Mouse (Mus musculus) forebrain, embryonic 10.5 days (tissue): ENCODE results near the gene Wdr24. TPM values are rescaled to one million over a fixed set of nuclear protein-coding genes. Genes with fewer than 3 reads are reported as not detected.
"Not testable (repeated sequence)": the region's sequence is repeated elsewhere in the genome, so short reads cannot be mapped to it uniquely, and the experiment has no call there.

ENCODE experiments used
- DNase-seq: peaks from one replicate; pipeline ENCODE4 v3.0.0-alpha.2; 2017; ENCODE audit warnings: low spot score; ENCODE audit errors: extremely low spot score
- H3K27ac ChIP-seq: fragments of 300-500 bp; sonication (generic); 2 replicates; pipeline ENCODE4 v1.5.1; 2016; ENCODE audit warnings: mild to moderate bottlenecking
- H3K27me3 ChIP-seq: fragments of 300-500 bp; sonication (generic); 2 replicates; pipeline ENCODE4 v1.6.1; 2016; ENCODE audit warnings: mild to moderate bottlenecking; ENCODE audit not compliant: poor library complexity, severe bottlenecking
- H3K36me3 ChIP-seq: fragments of 300-500 bp; sonication (generic); replicated peaks from 2 replicates; pipeline ENCODE4 v1.6.1; 2016; ENCODE audit warnings: mild to moderate bottlenecking, moderate library complexity
- H3K4me1 ChIP-seq: fragments of 300-500 bp; sonication (generic); 2 replicates; pipeline ENCODE4 v1.6.1; 2016
- H3K4me3 ChIP-seq: fragments of 300-500 bp; sonication (generic); 2 replicates; pipeline ENCODE4 v1.5.1; 2016; ENCODE audit warnings: mild to moderate bottlenecking, moderate library complexity
- H3K9me3 ChIP-seq: fragments of 300-500 bp; sonication (generic); 2 replicates; pipeline ENCODE4 v1.6.1; 2016; ENCODE audit warnings: mild to moderate bottlenecking, moderate library complexity
- WGBS: fragments of 180-500 bp; shearing (Covaris S2); methylation state at CpG from one replicate; pipeline ENCODE4 v1.1.7; 2016; 5-methylcytosine and 5-hydroxymethylcytosine counted together
- polyA plus RNA-seq: library from polyadenylated mRNA; unstranded; fragments of >200 nt; fragmentation: Nextera tagmentation; extraction: Ambion mirVana; gene quantifications from 2 replicates; pipeline ENCODE4 v1.2.1, GENCODE M21; 2016

The Wdr24 gene
- polyA plus RNA-seq, 1 experiment from 2014 or later, result 29.6 TPM

GRCm38 (mm10) chr17:25860832-25861703 is 37.6 kb downstream of the Wdr24 start, which contains the start of gene Wdr90:
Gene Wdr90 (minus strand): TSS chr17:25861501.
- H3K27me3 ChIP-seq, result no peaks in the 10 kb centered on the region
- DNase-seq, result peak; percentile 92
- H3K4me3 ChIP-seq, result peak within 1 kb of the TSS; percentile 84
- H3K9me3 ChIP-seq, result no peaks in the 10 kb centered on the region
- H3K36me3 ChIP-seq, result peaks cover 37% of the 10 kb centered on the region
- peak within 1 kb of the TSS; percentile 94 for H3K27ac ChIP-seq
- H3K4me1 ChIP-seq, result peaks cover 38% of the 10 kb centered on the region
- 3% methylated on average over 65 of the region's 65 CpGs for whole genome bisulfite sequencing

GRCm38 (mm10) chr17:25861704-25862612 is 38.5 kb downstream of the Wdr24 start:
- H3K27ac ChIP-seq, result peak overlapping the region; percentile 94
- peaks cover 46% of the 10 kb centered on the region for H3K4me1 ChIP-seq
- peak overlapping the region; percentile 84 for H3K4me3 ChIP-seq
- H3K36me3 ChIP-seq, result peaks cover 30% of the 10 kb centered on the region
- H3K27me3 ChIP-seq, result no peaks in the 10 kb centered on the region
- H3K9me3 ChIP-seq, result no peaks in the 10 kb centered on the region
- WGBS, result 11% methylated on average over 6 of the region's 6 CpGs
- no peak for DNase-seq

- DNase-seq, result no peak
- Histone ChIP-seq H3K4me1 (peaks cover 64% of the 10 kb centered on the region), H3K9me3 (no peaks in the 10 kb centered on the region), H3K27ac (no peak overlapping the region), H3K4me3 (no peak overlapping the region), H3K36me3 (peaks cover 15% of the 10 kb centered on the region), H3K27me3 (no peaks in the 10 kb centered on the region)
- 93% methylated on average over 6 of the region's 6 CpGs for WGBS
Observed at GRCm38 (mm10) chr17:25863681-25864080, 40.3 kb downstream of the Wdr24 start.

GRCm38 (mm10) chr17:25864311-25864710 is 40.9 kb downstream of the Wdr24 start:
- H3K27me3 ChIP-seq, result no peaks in the 10 kb centered on the region
- no peaks in the 10 kb centered on the region for H3K9me3 ChIP-seq
- no peak overlapping the region for H3K27ac ChIP-seq
- H3K4me1 ChIP-seq, result peaks cover 68% of the 10 kb centered on the region
- peaks cover 9% of the 10 kb centered on the region for H3K36me3 ChIP-seq
- WGBS, result 92% methylated on average over 14 of the region's 14 CpGs
- no peak for DNase-seq
- H3K4me3 ChIP-seq, result no peak overlapping the region

- WGBS, result 91% methylated on average over 11 of the region's 11 CpGs
- DNase-seq, result no peak
- peaks cover 62% of the 10 kb centered on the region for H3K4me1 ChIP-seq
Observed at GRCm38 (mm10) chr17:25865288-25865687, 41.9 kb downstream of the Wdr24 start.

GRCm38 (mm10) chr17:25866172-25866571 is 42.7 kb downstream of the Wdr24 start:
- Histone ChIP-seq H3K27me3 (no peaks in the 10 kb centered on the region), H3K4me3 (no peak overlapping the region), H3K27ac (no peak overlapping the region), H3K36me3 (peaks cover 5% of the 10 kb centered on the region; the same call in 1 of the 2 replicates), H3K4me1 (peaks cover 53% of the 10 kb centered on the region), H3K9me3 (no peaks in the 10 kb centered on the region)
- no peak for DNase-seq
- WGBS, result 91% methylated on average over 3 of the region's 3 CpGs

More at GRCm38 (mm10) chr17:25865288-25865687, 41.9 kb downstream of the Wdr24 start:
- H3K9me3 ChIP-seq, result no peaks in the 10 kb centered on the region
- H3K36me3 ChIP-seq, result peaks cover 5% of the 10 kb centered on the region; the same call in 1 of the 2 replicates
- peak overlapping the region; percentile 10 for H3K4me3 ChIP-seq
- no peaks in the 10 kb centered on the region for H3K27me3 ChIP-seq
- no peak overlapping the region for H3K27ac ChIP-seq

DNA sequence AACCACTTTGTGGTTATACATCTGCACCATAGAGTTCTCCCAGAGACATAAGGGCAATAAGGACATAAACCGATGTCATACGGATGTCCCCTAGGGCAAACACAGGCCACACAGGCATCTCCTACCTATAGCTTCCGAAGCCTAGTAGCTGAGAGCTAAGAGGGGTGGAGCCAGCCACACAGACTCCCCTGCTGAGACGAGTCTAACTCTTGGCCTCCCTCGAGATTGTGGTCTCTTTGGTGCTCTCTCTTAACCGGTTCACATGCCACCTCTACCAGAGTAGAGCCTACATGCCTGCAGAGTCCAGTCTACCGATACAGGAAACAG is 44.0 kb downstream of the Wdr24 start:
- Histone ChIP-seq H3K9me3 (no peaks in the 10 kb centered on the region), H3K27me3 (no peaks in the 10 kb centered on the region), H3K27ac (peak overlapping the region; percentile 82), H3K4me3 (peak overlapping the region; percentile 90), H3K36me3 (peaks cover 5% of the 10 kb centered on the region; the same call in 1 of the 2 replicates), H3K4me1 (peaks cover 41% of the 10 kb centered on the region)
- 17% methylated on average over 7 of the region's 7 CpGs for WGBS
- no peak for DNase-seq

GRCm38 (mm10) chr17:25867836-25868600 is 44.6 kb downstream of the Wdr24 start:
- no peaks in the 10 kb centered on the region for H3K9me3 ChIP-seq
- peak overlapping the region; percentile 90 for H3K4me3 ChIP-seq
- H3K27ac ChIP-seq, result peak overlapping the region; percentile 82
- peaks cover 5% of the 10 kb centered on the region; the same call in 1 of the 2 replicates for H3K36me3 ChIP-seq
- under 1% methylated on average over 42 of the region's 42 CpGs for WGBS
- no peaks in the 10 kb centered on the region for H3K27me3 ChIP-seq
- DNase-seq, result peak; percentile 58
- peaks cover 41% of the 10 kb centered on the region for H3K4me1 ChIP-seq

- peaks cover 5% of the 10 kb centered on the region; the same call in 1 of the 2 replicates for H3K36me3 ChIP-seq
- H3K27ac ChIP-seq, result peak within 1 kb of the TSS; percentile 82
- H3K27me3 ChIP-seq, result no peaks in the 10 kb centered on the region
- DNase-seq, result peak; percentile 79
- WGBS, result under 1% methylated on average over 24 of the region's 24 CpGs
- peaks cover 42% of the 10 kb centered on the region for H3K4me1 ChIP-seq
- H3K9me3 ChIP-seq, result no peaks in the 10 kb centered on the region
- peak within 1 kb of the TSS; percentile 90 for H3K4me3 ChIP-seq
Observed at GRCm38 (mm10) chr17:25868601-25869191, 45.3 kb downstream of the Wdr24 start, which contains the start of gene Mcrip2. Gene Mcrip2 (minus strand): TSS chr17:25868764.

GRCm38 (mm10) chr17:25869498-25869897 is 46.1 kb downstream of the Wdr24 start:
- no peak for DNase-seq
- Histone ChIP-seq H3K27me3 (no peaks in the 10 kb centered on the region), H3K27ac (no peak overlapping the region), H3K9me3 (no peaks in the 10 kb centered on the region), H3K4me1 (peaks cover 50% of the 10 kb centered on the region), H3K36me3 (no peaks in the 10 kb centered on the region; the same call in 1 of the 2 replicates), H3K4me3 (no peak overlapping the region)
- WGBS, result 84% methylated on average over 8 of the region's 8 CpGs

GRCm38 (mm10) chr17:25869954-25870353 is 46.5 kb downstream of the Wdr24 start:
- Histone ChIP-seq H3K4me1 (peaks cover 52% of the 10 kb centered on the region), H3K9me3 (no peaks in the 10 kb centered on the region), H3K27me3 (no peaks in the 10 kb centered on the region), H3K36me3 (no peaks in the 10 kb centered on the region; the same call in 1 of the 2 replicates), H3K4me3 (no peak overlapping the region), H3K27ac (no peak overlapping the region)
- DNase-seq, result no peak
- 90% methylated on average over 2 of the region's 2 CpGs for whole genome bisulfite sequencing

DNA sequence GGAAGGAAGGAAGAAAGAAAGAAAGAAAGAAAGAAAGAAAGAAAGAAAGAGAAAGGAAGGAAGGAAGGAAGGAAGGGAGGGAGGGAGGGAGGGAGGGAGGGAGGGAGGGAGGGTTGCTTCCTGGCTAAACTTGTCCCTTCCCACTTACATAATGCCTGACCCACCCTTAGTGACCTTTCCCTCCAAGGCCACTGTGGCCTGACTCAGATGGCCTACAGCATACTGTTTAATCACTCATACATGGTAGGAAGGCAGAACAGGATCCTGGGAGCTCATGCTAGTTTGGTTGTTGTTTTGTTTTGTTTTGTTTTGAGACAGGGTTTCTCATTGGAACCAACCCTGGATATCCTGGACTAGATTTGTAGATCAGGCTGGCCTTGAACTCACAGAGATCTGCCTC is 48.1 kb downstream of the Wdr24 start:
- not testable (repeated sequence) for DNase-seq

More for the DNA sequence above, 48.1 kb downstream of the Wdr24 start:
- not testable (repeated sequence) for H3K4me3 ChIP-seq, H3K36me3 ChIP-seq, H3K27ac ChIP-seq, H3K9me3 ChIP-seq, H3K27me3 ChIP-seq
- peaks cover 52% of the 10 kb centered on the region for H3K4me1 ChIP-seq
